ENCODE assay signal across 8 mouse cellular contexts in genomic region chr2:104095741-104096213, GRCm38 (mm10). TPM values are rescaled to one million over a fixed set of nuclear protein-coding genes. Genes with fewer than 3 reads are reported as not detected.
DNase-seq lines count a peak whose midpoint lies in the region; ATAC-seq and TF ChIP-seq lines count a peak whose summit lies in the region.

Gene Cd59a, plus strand, starts transcription at chr2:104095801.

- no peak for TF ChIP-seq CTCF in bone marrow macrophage, adult 2 months (IDR thresholded peaks at IDR 0.05; ENCODE audit: low read depth, low read length)
- TF ChIP-seq CTCF in embryonic fibroblast, embryonic 13.5 days (IDR thresholded peaks at IDR 0.05; ENCODE audit: borderline replicate concordance, insufficient read depth, low read length): no peak

- H3K27ac ChIP-seq in bone marrow macrophage, adult 2 months (ENCODE audit: insufficient read depth, low read depth, low read length): no peak within 1 kb of the TSS
- H3K27ac ChIP-seq in embryonic fibroblast, embryonic 13.5 days (ENCODE audit: insufficient read depth, low read length): peak within 1 kb of the TSS; percentile 43
- peak within 1 kb of the TSS; percentile 67 for H3K27ac ChIP-seq in limb, embryonic 13.5 days
- peak within 1 kb of the TSS; percentile 61 for H3K27ac ChIP-seq in midbrain, embryonic 14.5 days (replicated peaks; ENCODE audit: low read depth, low read length)

- DNase-seq in A20 (ENCODE audit: low read depth, low spot score): peak; percentile 92
- DNase-seq in heart, adult 8-10 months (ENCODE audit: low spot score): peak; percentile 91
- DNase-seq in kidney, adult 9 months: peak; percentile 94
- peak; percentile 79 for DNase-seq in midbrain, embryonic 14.5 days
- peak; percentile 82 to 93 for DNase-seq in spleen, postnatal 10 days (ENCODE audit: low spot score in 2 of 2)

- H3K36me3 ChIP-seq in limb, embryonic 13.5 days: no peaks in the 10 kb centered on the region
- no peaks in the 10 kb centered on the region for H3K36me3 ChIP-seq in midbrain, embryonic 14.5 days (ENCODE audit: control insufficient read depth, insufficient read depth, low read length)

- peak within 1 kb of the TSS; percentile 61 for H3K9ac ChIP-seq in limb, embryonic 13.5 days
- H3K9ac ChIP-seq in midbrain, embryonic 14.5 days (replicated peaks; ENCODE audit: low read length): peak within 1 kb of the TSS; percentile 52

- H3K4me2 ChIP-seq in limb, embryonic 13.5 days (replicated peaks): peak within 1 kb of the TSS; percentile 73
- peak within 1 kb of the TSS; percentile 65 for H3K4me2 ChIP-seq in midbrain, embryonic 14.5 days (ENCODE audit: low read length)

- peaks cover 2% of the 10 kb centered on the region; the same call in 1 of the 2 replicates for H3K4me1 ChIP-seq in bone marrow macrophage, adult 2 months (ENCODE audit: control insufficient read depth, insufficient read depth, low read length)
- peaks cover 4% of the 10 kb centered on the region for H3K4me1 ChIP-seq in embryonic fibroblast, embryonic 13.5 days (ENCODE audit: control insufficient read depth, insufficient read depth, low read length)
- peaks cover 13% of the 10 kb centered on the region for H3K4me1 ChIP-seq in limb, embryonic 13.5 days
- no peaks in the 10 kb centered on the region for H3K4me1 ChIP-seq in midbrain, embryonic 14.5 days (ENCODE audit: control insufficient read depth, insufficient read depth, low read length)

- TF ChIP-seq POLR2A in bone marrow macrophage, adult 2 months (IDR thresholded peaks at IDR 0.05; ENCODE audit: borderline replicate concordance, low read depth, low read length): no peak
- peak; percentile 92 for TF ChIP-seq POLR2A in embryonic fibroblast, embryonic 13.5 days (IDR thresholded peaks at IDR 0.05; ENCODE audit: low read depth, low read length)

- no peaks in the 10 kb centered on the region for H3K9me3 ChIP-seq in limb, embryonic 13.5 days
- H3K9me3 ChIP-seq in midbrain, embryonic 14.5 days (ENCODE audit: control insufficient read depth, low read length): no peaks in the 10 kb centered on the region

- H3K4me3 ChIP-seq in bone marrow macrophage, adult 2 months (ENCODE audit: insufficient read depth, low read length): peak within 1 kb of the TSS; percentile 83
- H3K4me3 ChIP-seq in embryonic fibroblast, embryonic 13.5 days (ENCODE audit: insufficient read depth, low read length): peak within 1 kb of the TSS; percentile 59
- peak within 1 kb of the TSS; percentile 50 for H3K4me3 ChIP-seq in limb, embryonic 13.5 days
- peak within 1 kb of the TSS; percentile 35 for H3K4me3 ChIP-seq in midbrain, embryonic 14.5 days (replicated peaks; ENCODE audit: low read depth, low read length)

- WGBS in limb, embryonic 13.5 days: 12% methylated on average over 15 of the region's 15 CpGs
- WGBS in midbrain, embryonic 14.5 days: 11% methylated on average over 15 of the region's 15 CpGs

- no peaks in the 10 kb centered on the region for H3K27me3 ChIP-seq in limb, embryonic 13.5 days
- no peaks in the 10 kb centered on the region for H3K27me3 ChIP-seq in midbrain, embryonic 14.5 days (ENCODE audit: control insufficient read depth, insufficient read depth, low read length)

- ATAC-seq in limb, embryonic 13.5 days (ENCODE audit: low FRiP score, low read depth): peak; percentile 93
- ATAC-seq in midbrain, embryonic 14.5 days (ENCODE audit: low FRiP score, low TSS enrichment): peak; percentile 85

RNA-seq across cellular contexts. Expression of gene Cd59a, which starts in this region (rescaled TPM):
- 16.3 and 17.4 TPM in 2 replicates for polyA plus RNA-seq in bone marrow macrophage, adult 2 months (2012; ENCODE audit: insufficient read depth, insufficient read length, missing spikeins)
- polyA plus RNA-seq in embryonic fibroblast, embryonic 13.5 days (2011; ENCODE audit: insufficient read length, low read depth, missing spikeins): 52.5 and 67.1 TPM in 2 replicates
- 10 to 100 TPM; 55.7 to 60.2 (median 57.9) TPM for total RNA-seq in heart, adult 8-10 months (2022)
- 19.2 and 19.8 TPM in 2 replicates for polyA plus RNA-seq in limb, embryonic 13.5 days (2015; fragmentation: Nextera tagmentation; extraction: Ambion mirVana)
- polyA plus RNA-seq in midbrain, embryonic 14.5 days (2014; fragmentation: Nextera tagmentation; extraction: Ambion mirVana): 9.8 and 11.2 TPM in 2 replicates
